Mouse (Mus musculus) liver, adult 2 months (tissue): ENCODE data around the gene Bst2.

ENCODE experiments used
- CTCF ChIP-seq: fragments of 200-500 bp; IDR thresholded peaks from 2 replicates; pipeline ENCODE4 v1.5.1; 2011; ENCODE audit warnings: low read depth, low read length, control low read depth
- POLR2A ChIP-seq: fragments of 200-500 bp; IDR thresholded peaks from 2 replicates; pipeline ENCODE4 v1.6.1; 2011; ENCODE audit warnings: low read length, control low read depth; ENCODE audit not compliant: insufficient read depth; ENCODE audit errors: extremely low read depth

GRCm38 (mm10) chr8:71579476-71579875, 42.2 kb upstream of the Bst2 start:
- TF ChIP-seq POLR2A: no peak
- no peak for TF ChIP-seq CTCF
